Mouse (Mus musculus): ENCODE results near the gene Ift122.

DNA sequence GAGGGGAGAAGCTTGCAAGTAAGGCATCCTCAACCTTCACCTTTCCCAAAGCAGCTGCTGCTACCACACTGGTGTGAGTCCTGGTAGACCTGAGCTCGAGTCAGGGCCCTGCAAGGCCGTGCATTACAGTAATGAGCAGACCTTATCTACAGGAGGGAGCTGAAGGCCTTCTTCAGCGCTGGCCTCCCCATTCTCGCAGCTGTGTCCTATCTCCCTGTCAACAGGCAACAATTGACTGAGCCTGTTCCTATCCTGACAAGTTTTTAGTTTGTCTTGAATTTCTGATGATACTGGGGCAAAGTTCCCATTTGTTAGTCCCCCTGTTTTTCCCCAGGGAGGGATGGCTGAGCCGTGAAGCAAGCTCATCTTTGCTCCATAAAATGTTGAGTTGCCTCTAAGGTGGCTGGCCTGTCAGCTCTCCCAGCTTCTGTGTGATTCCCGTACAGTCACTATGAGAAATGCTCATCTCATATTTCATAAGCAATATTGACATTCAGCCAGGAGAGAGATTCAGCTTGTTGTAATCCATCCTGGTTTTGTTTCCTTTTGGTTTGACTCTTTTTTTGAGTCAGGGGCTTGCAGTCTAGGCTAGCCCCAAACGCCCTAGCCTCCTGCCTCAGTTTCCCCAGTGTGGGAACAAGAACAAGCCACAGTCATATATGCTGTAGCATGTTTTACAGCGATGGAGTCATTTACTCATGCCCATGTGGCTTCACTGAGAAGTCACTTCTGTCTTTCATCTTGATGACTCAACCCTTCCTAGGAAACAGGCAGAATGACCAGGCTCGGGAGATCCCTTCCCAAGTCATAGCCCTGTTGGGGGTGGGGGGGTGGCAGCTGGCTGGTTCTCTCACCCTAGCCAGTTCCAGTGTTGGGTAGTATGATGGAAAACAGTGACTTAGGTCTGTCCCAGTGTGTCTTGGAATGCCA, 90.5 kb downstream of the Ift122 start:
- no peak for TF ChIP-seq POLR2A (IDR thresholded peaks at IDR 0.05; ENCODE audit: low read depth, low read length)
- TF ChIP-seq CTCF (IDR thresholded peaks at IDR 0.05; ENCODE audit: extremely low read depth, insufficient read length, insufficient replicate concordance, low read depth, low read length) = no peak

All from small intestine, adult 2 months (tissue).